Mouse (Mus musculus): ENCODE results near the gene Dop1b. TPM values are rescaled to one million over a fixed set of nuclear protein-coding genes. Genes with fewer than 3 reads are reported as not detected.

The Dop1b gene
- polyA plus RNA-seq, 1 experiment from 2014 or later, result 25.2 TPM

Other genes with a start within 250 kb of the Dop1b start
- 14.3 and 16.5 TPM in 2 replicates for gene Setd4, start 107.8 kb upstream of the Dop1b start, polyA plus RNA-seq (2016; fragmentation: Nextera tagmentation; extraction: Ambion mirVana)
- 122 and 125 TPM in 2 replicates for gene Cbr1, start 106.1 kb upstream of the Dop1b start, polyA plus RNA-seq (2016; fragmentation: Nextera tagmentation; extraction: Ambion mirVana)
- gene Gm5678, start 83.8 kb upstream of the Dop1b start, polyA plus RNA-seq (2016; fragmentation: Nextera tagmentation; extraction: Ambion mirVana), result not detected in 2 replicates
- gene Cbr3, start 28.7 kb upstream of the Dop1b start, polyA plus RNA-seq (2016; fragmentation: Nextera tagmentation; extraction: Ambion mirVana), result 0.30 and 0.53 TPM in 2 replicates
- gene Morc3, start 120.2 kb downstream of the Dop1b start, polyA plus RNA-seq (2016; fragmentation: Nextera tagmentation; extraction: Ambion mirVana), result 33.4 and 43.7 TPM in 2 replicates
- gene Chaf1b, start 172.0 kb downstream of the Dop1b start, polyA plus RNA-seq (2016; fragmentation: Nextera tagmentation; extraction: Ambion mirVana), result 48.4 and 55.1 TPM in 2 replicates

All from hindbrain, embryonic 12.5 days (tissue).